Mouse (Mus musculus): ENCODE measurements around the gene Grin2a.

GRCm38 (mm10) chr16:9972705-9973104 is 22.7 kb downstream of the Grin2a start:
- no peak for TF ChIP-seq POLR2A (IDR thresholded peaks at IDR 0.05; ENCODE audit: low read depth, low read length)
- no peak for TF ChIP-seq CTCF (IDR thresholded peaks at IDR 0.05; ENCODE audit: extremely low read depth, insufficient read depth, insufficient read length, insufficient replicate concordance)
